Mouse (Mus musculus): ENCODE data around the gene Wars2. TPM values are rescaled to one million over a fixed set of nuclear protein-coding genes. Genes with fewer than 3 reads are reported as not detected.
A peak's percentile ranks its signal among the peaks of the same experiment; 100 is the strongest.

The Wars2 gene
- total RNA-seq, 2 experiments from 2014 or later = 7.5 to 8.2 TPM

GRCm38 (mm10) chr3:99247586-99247985 is 106.7 kb downstream of the Wars2 start:
- DNase-seq (ENCODE audit: low spot score in 2 of 2) = no peak

GRCm38 (mm10) chr3:99247996-99248801 is 107.3 kb downstream of the Wars2 start:
- no peak for DNase-seq (ENCODE audit: low spot score in 2 of 2)

GRCm38 (mm10) chr3:99248831-99249550 is 108.1 kb downstream of the Wars2 start:
- no peak for DNase-seq (ENCODE audit: low spot score in 2 of 2)

GRCm38 (mm10) chr3:99249551-99249870 is 108.6 kb downstream of the Wars2 start:
- DNase-seq (ENCODE audit: low spot score in 2 of 2) = no peak

- DNase-seq (ENCODE audit: low spot score in 2 of 2) = no peak
These were observed 109.0 kb downstream of the Wars2 start for GRCm38 (mm10) chr3:99249906-99250305.

GRCm38 (mm10) chr3:99251271-99252165 is 110.7 kb downstream of the Wars2 start:
- no peak for DNase-seq (ENCODE audit: low spot score in 2 of 2)

GRCm38 (mm10) chr3:99252461-99253091 is 111.7 kb downstream of the Wars2 start:
- no peak for DNase-seq (ENCODE audit: low spot score in 2 of 2)

GRCm38 (mm10) chr3:99253092-99253488 is 112.2 kb downstream of the Wars2 start:
- DNase-seq (ENCODE audit: low spot score in 2 of 2) = no peak

- DNase-seq (ENCODE audit: low spot score in 2 of 2) = peak in 1 of 2 experiments; percentile 39
These were observed 112.9 kb downstream of the Wars2 start for GRCm38 (mm10) chr3:99253497-99254451.

GRCm38 (mm10) chr3:99254559-99255151 is 113.8 kb downstream of the Wars2 start:
- no peak for DNase-seq (ENCODE audit: low spot score in 2 of 2)

- DNase-seq (ENCODE audit: low spot score in 2 of 2) = no peak
These were observed 114.8 kb downstream of the Wars2 start for GRCm38 (mm10) chr3:99255411-99256365.

- DNase-seq (ENCODE audit: low spot score in 2 of 2) = no peak
These were observed 115.5 kb downstream of the Wars2 start for GRCm38 (mm10) chr3:99256366-99256750.

GRCm38 (mm10) chr3:99256766-99257165 is 115.9 kb downstream of the Wars2 start:
- DNase-seq (ENCODE audit: low spot score in 2 of 2) = no peak

- DNase-seq (ENCODE audit: low spot score in 2 of 2) = no peak
These were observed 117.0 kb downstream of the Wars2 start for GRCm38 (mm10) chr3:99257586-99258577.

- no peak for DNase-seq (ENCODE audit: low spot score in 2 of 2)
These were observed 118.9 kb downstream of the Wars2 start for GRCm38 (mm10) chr3:99259741-99260270.

- no peak for DNase-seq (ENCODE audit: low spot score in 2 of 2)
These were observed 119.5 kb downstream of the Wars2 start for GRCm38 (mm10) chr3:99260395-99260794.

GRCm38 (mm10) chr3:99261371-99261791 is 120.5 kb downstream of the Wars2 start:
- no peak for DNase-seq (ENCODE audit: low spot score in 2 of 2)
